Comparison of ENCODE assay signal across 8 mouse cellular contexts in the genomic region with DNA sequence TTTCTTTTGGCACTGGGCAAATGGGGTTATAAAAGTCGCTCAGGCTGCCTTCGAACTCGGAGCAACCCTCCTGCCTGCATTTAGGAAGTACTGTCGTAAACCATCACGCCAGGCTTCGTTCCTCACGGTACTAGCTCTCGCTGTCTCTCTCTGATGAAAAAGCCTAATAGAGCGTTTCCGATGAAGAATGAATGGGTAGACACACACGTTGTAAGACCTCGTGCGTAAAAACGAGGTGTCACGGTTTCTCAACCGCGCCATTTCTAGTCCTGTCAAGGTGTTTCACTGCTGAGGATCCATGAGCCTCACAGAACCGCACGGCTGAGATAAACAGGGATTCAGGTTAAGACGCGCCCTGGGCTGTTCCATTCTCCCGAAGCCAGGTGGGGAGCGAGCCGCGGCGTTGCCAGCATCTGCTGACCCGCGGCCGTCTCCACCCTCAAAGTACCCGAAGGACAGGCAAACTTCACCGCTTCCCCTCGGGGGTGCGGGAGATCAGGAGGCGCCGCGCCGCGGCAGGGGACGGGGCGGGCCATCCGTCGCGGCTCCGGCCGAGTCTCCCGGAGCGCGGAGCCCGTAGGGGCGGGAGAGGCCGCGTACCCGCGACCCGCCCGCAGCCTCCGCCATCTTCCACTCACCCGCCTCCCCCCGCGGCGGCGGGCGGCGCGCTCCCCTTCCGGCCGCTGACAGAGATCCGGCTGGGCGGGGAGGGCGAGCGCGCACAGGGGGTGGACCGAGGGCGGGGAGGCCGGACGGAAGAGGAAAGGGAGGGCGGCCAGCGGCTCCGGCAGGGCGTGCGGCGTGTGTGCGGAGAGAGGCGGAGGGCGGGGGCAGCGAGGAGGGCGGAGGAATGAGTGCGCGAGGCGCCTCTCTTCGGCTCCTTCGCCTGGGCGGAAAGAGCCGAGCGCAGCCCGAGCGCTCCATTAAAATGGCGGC. TPM values are rescaled to one million over a fixed set of nuclear protein-coding genes. Genes with fewer than 3 reads are reported as not detected.
DNase-seq lines count a peak whose midpoint lies in the region; ATAC-seq and TF ChIP-seq lines count a peak whose summit lies in the region.

No protein-coding gene starts in this region.

- WGBS in hindbrain, postnatal 0 days: under 1% methylated on average over 82 of the region's 98 CpGs

- peaks cover 9% of the 10 kb centered on the region; the same call in 1 of the 2 replicates for H3K4me1 ChIP-seq in hindbrain, postnatal 0 days (ENCODE audit: insufficient read depth, low read length)

- no peaks in the 10 kb centered on the region for H3K36me3 ChIP-seq in hindbrain, postnatal 0 days (ENCODE audit: insufficient read depth, low read length)

- no peak for TF ChIP-seq CTCF in hindbrain, postnatal 0 days (IDR thresholded peaks at IDR 0.05; ENCODE audit: low read depth)
- TF ChIP-seq CTCF in left cerebral cortex, adult 2 months (IDR thresholded peaks at IDR 0.05): no peak; the same call in 1 of the 2 replicates

- H3K27me3 ChIP-seq in hindbrain, postnatal 0 days (ENCODE audit: insufficient read depth, low read length): no peaks in the 10 kb centered on the region

- H3K9ac ChIP-seq in hindbrain, postnatal 0 days (replicated peaks; ENCODE audit: low read length): peak overlapping the region; percentile 96

- DNase-seq in T-cell, adult 2 months (ENCODE audit: low spot score): peak; percentile 98
- peak; percentile 93 to 98 for DNase-seq in cerebellum, postnatal 36 days
- DNase-seq in gastrocnemius, adult 18-20 months (ENCODE audit: low spot score): peak; percentile 96
- DNase-seq in hindbrain, postnatal 0 days (ENCODE audit: low spot score): peak; percentile 97
- peak; percentile 94 to 97 for DNase-seq in left cerebral cortex, adult 2 months (ENCODE audit: extremely low spot score in 1 of 2, low spot score in 2 of 2)
- peak; percentile 91 to 92 for DNase-seq in right cerebral cortex, adult 2 months (ENCODE audit: low spot score in 2 of 2)
- peak; percentile 97 for DNase-seq in urinary bladder, postnatal 14 days (ENCODE audit: low spot score)

- peak overlapping the region; percentile 94 for H3K4me3 ChIP-seq in hindbrain, postnatal 0 days (ENCODE audit: low read length)
- H3K4me3 ChIP-seq in left cerebral cortex, adult 2 months: peak overlapping the region; percentile 92

- peak; percentile 96 for ATAC-seq in hindbrain, postnatal 0 days
- ATAC-seq in megakaryocyte, adult 5-6 weeks (ENCODE audit: poor library complexity, severe bottlenecking): peak; percentile 97

- intact Hi-C loops in left cerebral cortex, adult 2 months (cut with DNase I): loop anchor here (1.0 to 5.0 kb wide), 2 partner anchors 49 to 326 kb away; partner anchors contain the start of gene 0610010F05Rik

- peak overlapping the region; percentile 52 for H3K4me2 ChIP-seq in hindbrain, postnatal 0 days (ENCODE audit: low read depth, low read length)

- peak overlapping the region; percentile 99 for H3K27ac ChIP-seq in hindbrain, postnatal 0 days
- peak overlapping the region; percentile 99 for H3K27ac ChIP-seq in left cerebral cortex, adult 2 months

- no peaks in the 10 kb centered on the region for H3K9me3 ChIP-seq in hindbrain, postnatal 0 days (ENCODE audit: low read length)

RNA-seq across cellular contexts. Expression of gene Usp34, which starts 0.8 kb away (rescaled TPM):
- 10 to 100 TPM; 38.7 to 41.4 TPM for total RNA-seq in gastrocnemius, adult 18-20 months (2021)
- total RNA-seq in hindbrain, postnatal 0 days (2014; rRNA removed): 95.2 and 95.3 TPM in 2 replicates
- 24.5 and 26.7 TPM in 2 replicates for polyA plus RNA-seq in hindbrain, postnatal 0 days (2015; fragmentation: Nextera tagmentation; extraction: Ambion mirVana)
- total RNA-seq in left cerebral cortex, adult 2 months (2021): 100 to 1,000 TPM in 1 of 2 experiments, 10 to 100 TPM in 1; 98.6 to 102 TPM
- total RNA-seq in megakaryocyte, adult 5-6 weeks (2015): 48.5 and 54.5 TPM in 2 replicates
- total RNA-seq in megakaryocyte, adult 5-6 weeks (2017): 39.3 and 46.1 TPM in 2 replicates

RNA-seq across cellular contexts. Expression of gene Xpo1, which starts 50.1 kb away (rescaled TPM):
- total RNA-seq in gastrocnemius, adult 18-20 months (2021): 10 to 100 TPM; 19.9 to 26.5 TPM
- 50.7 and 51.8 TPM in 2 replicates for total RNA-seq in hindbrain, postnatal 0 days (2014; rRNA removed)
- polyA plus RNA-seq in hindbrain, postnatal 0 days (2015; fragmentation: Nextera tagmentation; extraction: Ambion mirVana): 40.8 and 43.7 TPM in 2 replicates
- 10 to 100 TPM; 62.6 to 66.3 TPM for total RNA-seq in left cerebral cortex, adult 2 months (2021)
- 102 and 115 TPM in 2 replicates for total RNA-seq in megakaryocyte, adult 5-6 weeks (2015)
- total RNA-seq in megakaryocyte, adult 5-6 weeks (2017): 173 and 210 TPM in 2 replicates

Comparison
In these comparisons a context has a peak if more than half of its experiments do, and no peak if none do; other contexts are left out.
1. Peak in every context shown above with its lines: DNase-seq, ATAC-seq, H3K4me3 ChIP-seq and H3K27ac ChIP-seq.